Mouse (Mus musculus) monocyte, adult 5-6 weeks (primary cell): ENCODE measurements at regions not wholly inside any gene's neighbourhood (a gene's known extent, or its start where the extent isn't known, plus 50 kb on each side); places are given as distances from the start of the nearest gene placed in this dataset.

ENCODE experiments used
- ATAC-seq: fragments of 153-309, 156-312 bp; replicated peaks from 2 replicates; pipeline ENCODE4 v1.8.0; 2017; ENCODE audit warnings: mild to moderate bottlenecking; ENCODE audit not compliant: low TSS enrichment, insufficient number of reproducible peaks, severe bottlenecking, poor library complexity, low FRiP score

DNA sequence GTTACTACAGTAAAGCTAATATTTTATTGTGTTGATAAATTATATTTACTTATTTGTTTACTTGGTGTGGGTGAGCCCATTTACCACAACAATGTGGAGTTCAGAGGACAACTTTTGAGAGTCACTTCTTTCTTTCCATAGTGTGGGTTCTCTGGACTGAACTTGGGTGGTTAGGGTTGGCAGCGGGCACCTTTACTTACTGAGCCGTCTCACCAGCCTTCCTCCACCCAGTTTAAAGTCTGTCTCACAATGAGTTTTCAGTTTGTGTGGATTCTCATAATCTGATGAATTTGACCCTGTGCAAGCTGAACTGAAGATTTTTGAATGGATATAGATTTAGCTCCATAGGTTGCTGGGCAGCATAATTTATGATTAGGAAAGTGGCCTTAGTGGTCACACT, 53.5 kb upstream of the Pth start:
- ATAC-seq = no peak

DNA sequence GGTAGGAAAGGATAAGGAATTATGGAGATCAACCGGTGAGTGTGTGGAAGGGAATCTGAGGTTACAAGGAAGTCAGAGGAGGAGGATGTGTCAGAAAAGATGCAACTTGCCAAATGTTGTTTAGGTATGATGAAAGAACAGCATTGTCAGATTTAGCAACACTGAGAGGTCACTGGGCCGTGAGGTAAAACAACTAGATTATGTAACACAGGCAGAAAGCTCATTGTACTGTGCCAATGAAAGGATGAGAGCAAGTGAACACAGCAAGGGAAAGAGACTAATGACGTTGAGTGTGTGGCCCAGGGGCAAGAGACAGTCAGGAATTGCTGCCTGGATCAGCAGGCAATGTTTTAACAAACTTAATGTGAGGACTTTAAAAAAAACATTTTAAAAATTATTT, 55.2 kb upstream of the Pth start:
- ATAC-seq = peak; percentile 90

DNA sequence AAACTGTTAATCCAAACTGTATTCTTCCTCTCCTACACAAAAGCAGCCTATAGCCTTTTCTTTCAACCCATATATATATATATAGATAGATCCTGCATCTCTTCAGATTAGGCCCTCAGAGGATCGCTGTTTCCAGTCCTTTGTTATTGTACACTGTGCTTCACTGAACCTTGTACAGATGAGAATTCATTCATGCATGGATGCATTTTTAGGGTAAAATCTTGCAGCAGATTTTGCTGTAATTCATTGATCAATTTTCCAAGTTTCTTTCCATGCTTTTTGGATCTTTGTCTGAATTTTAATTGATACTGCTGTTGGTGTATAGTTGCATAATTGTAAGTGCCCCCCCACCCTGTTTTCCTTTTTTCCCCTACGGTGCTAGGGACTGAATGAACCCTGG, 56.6 kb upstream of the Pth start:
- no peak for ATAC-seq

DNA sequence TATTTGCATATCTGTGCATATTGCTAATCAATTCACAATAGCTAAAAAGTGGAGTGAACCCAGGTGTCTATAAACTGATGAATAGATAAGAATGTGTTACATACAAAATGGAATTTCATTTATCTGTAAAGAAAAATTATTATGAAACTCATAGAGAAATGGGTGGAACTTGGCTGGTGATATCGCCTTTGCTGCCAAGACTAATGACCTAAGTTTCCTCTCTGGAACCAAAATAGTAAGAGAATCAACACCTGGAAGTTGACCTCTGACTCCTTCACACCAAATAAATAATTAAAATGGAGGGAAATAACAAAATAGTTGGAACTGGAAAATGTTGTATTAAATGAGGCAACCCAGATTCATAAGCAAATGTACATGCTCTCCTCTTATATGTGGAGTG, 53.2 kb upstream of the Far1 start:
- no peak for ATAC-seq

DNA sequence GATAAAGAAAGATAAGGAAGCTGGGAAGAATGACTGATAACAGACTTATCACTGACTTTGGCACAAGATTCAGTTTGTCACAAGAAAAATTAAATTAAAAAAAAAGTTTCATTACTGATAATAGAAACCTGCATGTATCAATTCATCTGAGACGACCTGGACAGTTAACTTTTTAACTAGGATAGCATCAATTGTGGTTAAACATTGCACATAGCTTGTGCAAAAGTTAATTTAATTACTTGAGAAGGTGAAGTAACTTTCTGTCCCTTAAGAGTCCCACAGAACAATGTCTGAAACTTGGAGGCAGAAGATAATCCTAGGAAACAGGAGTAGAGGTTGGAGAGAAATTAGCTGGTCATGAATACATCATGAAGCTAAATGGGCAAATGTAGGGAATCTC, 51.3 kb upstream of the Far1 start:
- no peak for ATAC-seq
